Mouse (Mus musculus) midbrain, postnatal 0 days (tissue): Measurements from ENCODE around the gene Alk. TPM values are rescaled to one million over a fixed set of nuclear protein-coding genes. Genes with fewer than 3 reads are reported as not detected.

Experiments used
- ATAC-seq: fragments of 200-750 bp; cut with Nextera tagmentation; 2 replicates; pipeline ENCODE4 v1.8.0; 2017; ENCODE audit warnings: moderate number of reproducible peaks, mild to moderate bottlenecking, moderate TSS enrichment, moderate library complexity; ENCODE audit not compliant: low FRiP score
- DNase-seq: peaks from one replicate; pipeline ENCODE4 v3.0.0-alpha.2; 2015; ENCODE audit warnings: low spot score
- H3K27ac ChIP-seq: fragments of 300-500 bp; sonication (generic); 2 replicates; pipeline ENCODE4 v1.5.1; 2014; ENCODE audit warnings: low read depth, mild to moderate bottlenecking, low read length, mixed read lengths
- H3K27me3 ChIP-seq: fragments of 300-500 bp; sonication (generic); 2 replicates; pipeline ENCODE4 v1.6.1; 2014; ENCODE audit warnings: low read length, control low read depth, mixed read lengths; ENCODE audit not compliant: insufficient read depth
- H3K36me3 ChIP-seq: fragments of 300-500 bp; sonication (generic); 2 replicates; pipeline ENCODE4 v1.6.1; 2014; ENCODE audit warnings: low read length, control low read depth, mixed read lengths; ENCODE audit not compliant: insufficient read depth
- H3K4me1 ChIP-seq: fragments of 300-500 bp; sonication (generic); 2 replicates; pipeline ENCODE4 v1.6.1; 2014; ENCODE audit warnings: mild to moderate bottlenecking, control low read depth, antibody characterized with exemption, low read length, mixed read lengths; ENCODE audit not compliant: insufficient read depth
- H3K4me2 ChIP-seq: fragments of 300-500 bp; sonication (generic); 2 replicates; pipeline ENCODE4 v1.6.1; 2014; ENCODE audit warnings: low read depth, mild to moderate bottlenecking, low read length, mixed read lengths; ENCODE audit not compliant: poor library complexity, severe bottlenecking
- H3K4me3 ChIP-seq: fragments of 300-500 bp; sonication (generic); 2 replicates; pipeline ENCODE4 v1.5.1; 2014; ENCODE audit warnings: low read depth, mild to moderate bottlenecking, low read length, moderate library complexity
- H3K9ac ChIP-seq: fragments of 300-500 bp; sonication (generic); replicated peaks from 2 replicates; pipeline ENCODE4 v1.6.1; 2014; ENCODE audit warnings: mild to moderate bottlenecking, low read length, moderate library complexity, mixed read lengths; ENCODE audit not compliant: poor library complexity, severe bottlenecking
- H3K9me3 ChIP-seq: fragments of 300-500 bp; sonication (generic); 2 replicates; pipeline ENCODE4 v1.6.1; 2016; ENCODE audit warnings: low read length, control low read depth
- CTCF ChIP-seq: IDR thresholded peaks from 2 replicates; pipeline ENCODE4 v1.5.1; 2016; ENCODE audit warnings: antibody characterized with exemption, mild to moderate bottlenecking
- WGBS: fragments of 180-500 bp; shearing (Covaris S2); extraction: QIAGEN DNeasy Blood & Tissue Kit; methylation state at CpG from one replicate; pipeline ENCODE4 v1.1.7; 2014; 5-methylcytosine and 5-hydroxymethylcytosine counted together
- polyA plus RNA-seq: library from polyadenylated mRNA; unstranded; fragments of >200 nt; fragmentation: Nextera tagmentation; extraction: Ambion mirVana; gene quantifications from 2 replicates; pipeline ENCODE4 v1.2.1, GENCODE M21; 2015
- total RNA-seq: library from RNA; depleted of rRNA; stranded (reverse); fragments of >200 nt; gene quantifications from 2 replicates; pipeline ENCODE4 v1.2.3, GENCODE M21; 2014

The Alk gene
- total and polyA plus RNA-seq, 2 experiments from 2014 or later: 5.2 to 17.6 TPM

- Histone ChIP-seq H3K4me2 (no peak overlapping the region), H3K4me3 (no peak overlapping the region), H3K27me3 (no peaks in the 10 kb centered on the region), H3K27ac (no peak overlapping the region), H3K4me1 (no peaks in the 10 kb centered on the region), H3K36me3 (no peaks in the 10 kb centered on the region), H3K9me3 (no peaks in the 10 kb centered on the region), H3K9ac (no peak overlapping the region)
- DNase-seq: no peak
- 43% methylated on average over 5 of the region's 5 CpGs for WGBS
- no peak for ATAC-seq
- no peak for TF ChIP-seq CTCF
These were observed 126.5 kb downstream of the Alk start for GRCm38 (mm10) chr17:72477889-72478405.

DNA sequence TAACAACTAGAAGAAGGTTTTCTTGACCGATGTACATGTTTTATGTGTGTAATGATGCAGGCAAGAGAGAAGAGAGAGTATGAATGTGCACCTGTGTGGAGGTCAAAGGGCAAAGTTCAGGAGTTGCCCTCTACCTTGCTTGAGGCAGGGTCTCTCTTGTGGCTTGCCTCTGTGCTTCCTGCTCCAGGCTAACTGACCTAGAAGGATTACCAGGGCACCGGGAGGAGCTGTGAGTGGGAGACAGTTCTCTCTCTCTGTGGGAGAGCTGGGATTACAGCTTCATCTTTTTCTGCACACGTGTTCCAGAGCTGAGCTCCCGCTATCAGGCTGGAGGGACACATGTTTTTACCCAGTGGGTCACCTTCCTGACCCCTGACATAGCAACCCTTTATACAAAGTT is 127.5 kb downstream of the Alk start:
- Histone ChIP-seq H3K36me3 (no peaks in the 10 kb centered on the region), H3K27ac (no peak overlapping the region), H3K27me3 (no peaks in the 10 kb centered on the region), H3K9ac (no peak overlapping the region), H3K4me2 (no peak overlapping the region), H3K4me3 (no peak overlapping the region), H3K9me3 (no peaks in the 10 kb centered on the region), H3K4me1 (no peaks in the 10 kb centered on the region)
- TF ChIP-seq CTCF: no peak
- ATAC-seq: no peak
- DNase-seq: no peak
- 32% methylated on average over 4 of the region's 4 CpGs for WGBS

- ATAC-seq (no peak), DNase-seq (peak; percentile 37)
- Histone ChIP-seq H3K36me3 (no peaks in the 10 kb centered on the region), H3K9ac (no peak overlapping the region), H3K4me3 (no peak overlapping the region), H3K27ac (no peak overlapping the region), H3K4me1 (no peaks in the 10 kb centered on the region), H3K4me2 (no peak overlapping the region), H3K27me3 (no peaks in the 10 kb centered on the region), H3K9me3 (no peaks in the 10 kb centered on the region)
- 30% methylated on average over 5 of the region's 5 CpGs for WGBS
- TF ChIP-seq CTCF: no peak
These were observed 130.3 kb downstream of the Alk start for GRCm38 (mm10) chr17:72474166-72474565.

DNA sequence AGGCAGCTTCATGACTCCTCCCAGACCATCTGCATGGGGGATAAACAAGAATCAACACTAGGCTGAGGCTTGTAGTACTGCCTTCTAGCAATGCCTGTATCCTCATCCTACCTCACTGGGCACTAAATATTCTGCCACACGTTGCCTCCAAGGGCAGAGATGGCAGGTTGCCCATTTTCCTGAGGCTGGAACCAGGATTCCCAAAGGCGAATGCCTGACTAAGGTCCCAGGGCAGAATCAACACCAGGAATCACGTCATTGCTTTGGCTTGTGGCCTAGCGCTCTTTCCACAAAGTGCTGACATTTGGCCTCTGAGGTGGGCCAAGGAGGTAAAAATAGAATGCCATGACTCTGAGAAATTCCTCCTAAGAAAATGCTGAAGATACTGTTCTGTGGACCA is 155.9 kb downstream of the Alk start:
- Histone ChIP-seq H3K9ac (no peak overlapping the region), H3K27ac (no peak overlapping the region), H3K4me1 (no peaks in the 10 kb centered on the region), H3K36me3 (no peaks in the 10 kb centered on the region), H3K9me3 (no peaks in the 10 kb centered on the region), H3K4me2 (no peak overlapping the region), H3K27me3 (no peaks in the 10 kb centered on the region), H3K4me3 (no peak overlapping the region)
- TF ChIP-seq CTCF: no peak
- ATAC-seq: no peak
- DNase-seq: no peak
- 77% methylated on average over 4 of the region's 4 CpGs for WGBS

- 75% methylated on average over 3 of the region's 3 CpGs for WGBS
- DNase-seq (no peak), ATAC-seq (no peak)
- TF ChIP-seq CTCF: no peak
- no peaks in the 10 kb centered on the region for H3K36me3 ChIP-seq
- H3K9ac ChIP-seq: no peak overlapping the region
- H3K27ac ChIP-seq: no peak overlapping the region
- no peaks in the 10 kb centered on the region for H3K4me1 ChIP-seq
- H3K4me2 ChIP-seq: no peak overlapping the region
- no peak overlapping the region for H3K4me3 ChIP-seq
- H3K27me3 ChIP-seq: no peaks in the 10 kb centered on the region
- H3K9me3 ChIP-seq: no peaks in the 10 kb centered on the region
These were observed 158.9 kb downstream of the Alk start for GRCm38 (mm10) chr17:72445204-72446177.

DNA sequence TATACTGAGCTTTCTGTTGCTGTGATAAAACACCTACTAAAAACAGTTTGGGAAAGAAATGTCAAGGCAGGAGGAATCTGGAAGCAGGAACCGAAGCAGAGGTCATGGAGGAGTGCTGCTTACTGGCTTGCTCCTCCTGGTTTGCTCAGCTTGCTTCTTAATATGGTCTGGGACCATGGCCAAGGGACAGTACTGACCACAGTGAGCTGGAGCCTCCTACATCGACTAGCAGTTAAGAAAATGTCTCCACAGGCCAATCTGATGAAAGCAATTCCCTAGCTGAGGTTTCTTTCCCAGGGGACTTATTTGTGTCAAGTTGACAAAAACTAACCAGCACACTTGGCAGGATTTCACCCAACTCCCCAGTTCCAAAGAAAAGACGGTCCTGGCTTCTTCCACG is 187.0 kb downstream of the Alk start:
- 80% methylated on average over 4 of the region's 4 CpGs for WGBS
- TF ChIP-seq CTCF: no peak
- H3K9ac ChIP-seq: no peak overlapping the region
- peak; percentile 3 for DNase-seq
- H3K4me1 ChIP-seq: no peaks in the 10 kb centered on the region
- no peak overlapping the region for H3K4me2 ChIP-seq
- H3K4me3 ChIP-seq: no peak overlapping the region
- no peaks in the 10 kb centered on the region for H3K36me3 ChIP-seq
- H3K27ac ChIP-seq: no peak overlapping the region
- no peaks in the 10 kb centered on the region for H3K27me3 ChIP-seq
- no peak for ATAC-seq
- no peaks in the 10 kb centered on the region for H3K9me3 ChIP-seq
